Mouse (Mus musculus): ENCODE data around the gene Plekhs1.
A peak's percentile ranks its signal among the peaks of the same experiment; 100 is the strongest.
"Not testable (repeated sequence)": the region's sequence is repeated elsewhere in the genome, so short reads cannot be mapped to it uniquely, and the experiment has no call there.

The Plekhs1 gene

DNA sequence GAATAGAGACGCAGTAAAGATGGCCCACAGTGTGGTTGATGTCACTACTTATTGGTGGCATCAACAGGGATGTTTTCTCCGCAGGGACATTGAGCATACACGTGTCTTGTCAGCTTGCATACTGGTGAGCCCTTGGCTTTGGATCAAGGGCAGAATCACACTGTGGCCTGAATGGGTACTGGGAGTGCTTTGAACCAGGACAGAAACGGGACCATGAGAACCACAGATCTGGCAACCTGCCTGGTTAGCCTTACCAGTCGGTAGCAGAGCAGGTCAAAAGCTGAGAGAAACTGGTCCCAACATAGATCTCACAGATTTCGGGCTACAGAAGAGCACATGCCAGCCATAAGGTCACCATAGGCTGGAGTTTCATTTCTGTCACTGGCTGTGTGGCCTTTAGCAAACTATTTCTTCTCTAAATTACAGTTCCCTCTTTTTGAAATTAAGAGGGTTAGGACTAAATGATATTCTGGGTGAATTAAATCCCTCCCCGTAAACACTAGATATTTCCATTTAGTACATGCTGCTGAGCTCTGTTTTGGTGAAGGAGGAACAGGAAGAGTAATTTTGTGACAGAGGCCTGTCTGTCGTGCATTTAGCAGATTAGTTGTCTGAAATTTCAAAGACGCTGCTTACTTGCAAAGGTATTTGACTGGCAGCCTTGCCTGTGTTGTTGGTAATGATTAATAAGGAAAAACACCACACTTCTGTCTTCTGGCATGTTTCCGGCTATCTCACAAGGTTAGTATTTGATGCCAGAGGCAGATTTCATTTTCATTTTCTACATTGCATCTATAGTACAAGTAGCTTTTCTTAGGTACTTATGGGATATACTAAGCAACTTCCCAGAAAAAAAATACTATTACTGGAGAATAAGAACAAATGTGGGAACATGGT lies 2.0 kb upstream of the Plekhs1 start:
- DNase-seq, result peak; percentile 23 to 47

DNA sequence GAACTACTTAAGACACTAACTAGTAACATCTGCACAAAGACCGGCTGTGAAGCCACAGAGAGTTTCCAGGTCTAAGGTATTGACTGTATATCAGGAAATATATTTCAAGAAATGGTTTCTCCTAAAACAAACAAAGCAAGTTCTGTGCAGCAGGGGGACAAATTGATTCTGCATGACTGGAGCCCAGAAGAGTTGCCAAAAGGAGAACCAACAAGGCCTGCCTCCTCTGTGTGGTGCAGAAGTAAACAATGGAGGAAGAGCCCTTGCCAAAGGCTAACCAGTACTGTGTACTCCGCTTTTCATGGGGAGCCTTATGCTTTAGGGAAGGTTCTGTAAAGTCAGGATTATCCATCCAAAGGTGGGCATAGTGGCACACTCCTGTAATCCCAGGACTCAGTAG lies 1.2 kb upstream of the Plekhs1 start:
- DNase-seq, result peak in 1 of 2 experiments; percentile 22

- no peak for DNase-seq
Measured at GRCm38 (mm10) chr19:56462786-56463185, 1.3 kb downstream of the Plekhs1 start.

DNA sequence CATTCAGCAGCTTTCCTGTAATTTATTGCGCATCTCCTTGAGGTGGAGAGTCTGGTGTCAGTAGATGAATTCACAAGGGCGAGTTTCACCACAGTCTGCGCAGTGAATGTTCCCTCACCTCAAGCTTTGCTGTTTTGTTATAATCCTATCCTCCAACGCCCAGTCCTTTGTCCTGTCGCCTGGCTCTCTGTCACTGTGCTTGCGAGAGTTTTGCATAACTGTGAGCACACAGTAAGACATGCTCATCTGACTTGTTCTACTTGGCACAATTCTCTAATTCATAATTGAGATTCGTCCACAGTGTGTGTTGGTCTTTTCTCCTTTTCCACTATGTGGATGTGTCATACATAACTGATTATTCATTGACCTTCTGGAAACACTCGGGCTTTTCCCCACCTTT lies 5.0 kb downstream of the Plekhs1 start:
- no peak for DNase-seq

- DNase-seq, result no peak
Measured at GRCm38 (mm10) chr19:56470286-56471020, 9.0 kb downstream of the Plekhs1 start.

GRCm38 (mm10) chr19:56471934-56472333 lies 10.5 kb downstream of the Plekhs1 start:
- peak; percentile 20 to 40 for DNase-seq

- no peak for DNase-seq
Measured at GRCm38 (mm10) chr19:56474869-56475550, 13.6 kb downstream of the Plekhs1 start.

DNA sequence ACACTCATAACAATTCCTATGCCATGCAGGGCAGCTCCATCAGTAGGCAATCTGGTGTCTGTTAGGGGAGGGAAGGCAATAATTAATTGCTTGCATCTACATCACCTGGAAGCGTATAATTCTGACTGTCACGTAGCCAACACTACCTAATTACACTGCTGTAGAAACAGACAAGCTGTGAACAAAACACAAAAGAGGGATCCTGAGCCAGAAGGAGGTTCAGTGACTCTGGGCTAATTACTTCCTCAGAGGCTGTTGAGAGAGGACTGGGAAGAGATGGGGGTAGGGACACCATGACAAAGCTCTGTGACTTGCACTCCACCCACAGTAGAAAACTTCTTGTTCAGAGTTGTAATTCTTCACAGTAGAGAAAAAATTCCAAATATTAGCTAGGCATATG lies 15.1 kb downstream of the Plekhs1 start:
- no peak for DNase-seq

- peak in 1 of 2 experiments; percentile 17 for DNase-seq
Measured at GRCm38 (mm10) chr19:56477253-56477652, 15.8 kb downstream of the Plekhs1 start.

DNA sequence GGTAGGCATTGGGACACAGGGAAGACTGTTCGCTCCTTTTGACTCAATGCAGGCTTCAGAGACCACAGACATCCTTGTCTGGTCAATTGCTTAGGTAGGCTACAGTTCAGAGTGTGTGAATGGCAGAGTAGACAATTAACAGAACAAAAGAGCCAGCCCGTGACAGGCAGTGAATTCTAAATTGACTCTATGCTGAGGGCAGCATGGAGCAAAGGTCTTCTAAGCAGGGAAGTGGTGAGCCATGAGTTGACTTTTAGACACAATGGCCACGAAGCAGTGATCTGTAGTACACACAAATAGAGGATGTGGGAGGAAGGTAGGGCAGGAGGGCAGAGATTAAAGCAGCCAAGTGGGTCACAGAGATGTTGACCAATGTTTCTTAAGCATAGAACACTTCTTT lies 16.4 kb downstream of the Plekhs1 start:
- DNase-seq, result no peak

DNA sequence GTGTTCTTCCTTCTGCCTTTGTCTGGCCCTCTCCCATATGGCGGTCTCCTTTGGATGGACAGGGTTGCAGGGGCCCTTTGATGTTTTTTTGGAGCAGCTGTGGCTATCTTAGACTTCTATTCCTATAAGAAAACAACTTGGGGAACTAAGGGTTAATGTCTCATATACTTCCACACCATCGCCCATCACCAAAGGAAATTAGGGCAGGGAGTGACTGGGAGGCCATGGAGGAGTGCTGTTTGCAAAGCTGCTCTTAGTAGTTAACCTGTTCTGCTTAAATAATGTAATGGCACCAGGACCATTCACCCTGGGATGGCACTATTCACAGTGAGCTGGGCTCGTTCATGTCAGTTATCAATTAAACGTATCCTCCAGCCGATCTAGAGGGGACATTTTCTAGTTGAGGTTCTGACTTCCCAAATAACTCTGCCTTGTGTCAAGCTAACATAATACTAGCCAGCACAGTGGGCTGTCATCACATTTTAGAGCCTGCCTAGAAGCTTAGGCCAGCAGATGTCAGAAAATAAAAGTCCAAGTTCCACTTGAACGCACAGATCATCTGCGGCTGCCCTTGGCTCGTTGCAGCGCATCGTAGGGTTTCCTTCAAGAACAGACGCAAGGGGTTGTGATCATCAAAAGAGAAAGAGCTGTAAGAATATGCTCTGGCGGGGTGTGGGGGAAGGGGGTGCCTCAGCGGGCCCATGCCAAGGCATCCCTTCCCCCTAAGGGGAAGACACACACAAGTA lies 23.4 kb downstream of the Plekhs1 start:
- no peak for DNase-seq

DNA sequence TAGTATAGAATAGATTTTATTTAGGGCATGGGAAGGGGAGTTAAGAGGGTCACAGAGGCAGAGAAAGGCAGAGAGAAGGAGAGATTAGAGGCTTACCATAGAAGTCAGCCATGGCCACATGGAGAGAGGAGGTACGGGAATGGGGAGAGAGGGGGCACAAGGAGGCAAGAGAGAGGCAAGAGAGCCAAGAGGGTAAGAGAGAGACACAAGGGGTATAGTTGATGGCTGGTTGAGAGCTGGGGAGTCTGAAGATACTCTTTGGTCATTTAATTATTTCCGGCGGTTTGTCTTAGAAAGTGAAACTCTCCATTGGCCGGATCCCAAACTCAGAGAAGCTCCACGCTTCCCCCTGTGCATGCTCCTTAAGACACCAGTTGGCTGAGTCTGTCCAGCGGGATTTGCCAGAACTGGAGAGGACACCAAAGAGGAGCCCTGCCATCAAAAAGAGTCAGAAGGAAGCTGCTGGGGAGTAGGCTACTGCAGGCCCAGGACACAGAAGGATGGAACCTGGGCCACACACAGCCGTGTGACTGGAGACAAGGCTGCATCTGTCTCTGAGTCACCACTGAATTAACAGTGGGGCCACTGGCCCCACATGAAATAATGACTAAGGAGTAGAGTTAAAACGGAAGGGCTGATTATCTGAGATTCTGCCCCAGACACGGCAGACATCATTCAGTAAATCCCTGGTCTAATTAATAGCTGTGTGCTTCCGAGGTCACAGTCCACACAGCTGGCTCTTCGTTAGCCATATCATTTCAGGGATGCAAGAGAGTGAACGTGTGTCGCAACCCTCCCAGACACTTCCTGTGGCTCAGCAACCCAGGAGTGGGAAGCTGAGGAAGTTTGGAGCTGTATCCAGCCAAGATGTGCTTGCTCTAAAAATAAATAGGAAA lies 24.2 kb downstream of the Plekhs1 start:
- no peak for DNase-seq

- DNase-seq, result no peak
Measured at GRCm38 (mm10) chr19:56486926-56487325, 25.5 kb downstream of the Plekhs1 start.

DNA sequence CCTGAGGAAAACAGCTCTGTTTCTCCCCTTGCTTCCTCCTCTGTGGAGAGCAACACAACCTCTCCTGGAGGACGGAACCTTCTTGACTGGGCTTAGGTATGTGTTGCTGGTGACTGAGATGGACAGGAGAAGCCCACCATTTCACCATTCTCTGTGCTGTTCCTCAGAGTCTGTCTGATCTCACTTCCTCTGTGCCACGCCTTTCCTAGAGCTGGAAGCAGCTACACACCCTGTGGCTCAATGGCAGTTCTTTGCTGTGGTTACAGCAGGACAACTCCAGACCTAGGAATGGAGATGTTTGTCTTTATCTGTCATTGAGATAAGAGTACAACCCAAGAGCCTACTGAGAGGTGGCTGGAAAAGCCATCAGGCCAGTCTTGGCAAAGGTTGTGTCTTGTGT lies 25.9 kb downstream of the Plekhs1 start:
- DNase-seq, result no peak

DNA sequence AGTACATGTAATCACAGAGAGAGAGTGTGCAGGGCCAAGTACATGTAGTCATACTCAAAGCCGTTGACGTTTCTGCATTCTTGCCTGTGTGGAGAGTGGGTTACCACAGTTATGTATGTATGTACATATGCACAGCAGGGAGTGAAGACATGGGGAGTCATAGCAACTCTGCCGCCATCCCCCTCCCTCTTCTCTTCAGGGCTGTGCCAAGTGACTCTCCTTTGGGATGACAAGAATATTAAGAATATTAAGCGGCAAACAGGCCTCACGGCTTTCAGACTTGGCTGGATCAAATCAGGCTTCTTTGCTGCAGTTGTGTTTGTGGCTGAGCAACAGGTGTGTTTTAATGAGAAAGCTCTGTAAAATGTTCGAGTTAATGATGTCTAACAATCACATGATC lies 28.2 kb downstream of the Plekhs1 start:
- no peak for DNase-seq

- not testable (repeated sequence) for DNase-seq
Measured at GRCm38 (mm10) chr19:56494157-56494556, 32.7 kb downstream of the Plekhs1 start.

GRCm38 (mm10) chr19:56503069-56503468 lies 41.6 kb downstream of the Plekhs1 start:
- DNase-seq, result not testable (repeated sequence)

GRCm38 (mm10) chr19:56503525-56503924 lies 42.1 kb downstream of the Plekhs1 start:
- not testable (repeated sequence) for DNase-seq

DNA sequence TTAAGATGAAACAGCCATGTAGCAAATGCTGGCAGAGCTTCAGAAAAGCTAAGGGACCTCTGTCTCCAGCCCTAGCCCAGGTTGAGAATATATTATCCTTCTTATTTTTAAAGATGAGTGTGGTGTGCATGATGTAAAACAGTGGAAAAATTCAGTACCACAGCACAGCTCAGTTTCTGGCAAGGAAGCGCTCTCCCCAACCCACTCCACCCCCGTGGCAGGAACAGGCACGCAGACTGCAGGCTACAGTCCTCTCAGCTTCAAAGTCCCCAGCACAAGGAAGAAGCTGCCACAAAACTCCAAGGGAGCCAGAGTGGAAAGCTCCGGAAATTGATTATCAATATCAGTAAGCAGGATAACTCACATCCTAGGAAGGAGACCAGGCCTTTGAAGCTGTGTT lies 49.8 kb downstream of the Plekhs1 start:
- DNase-seq, result not testable (repeated sequence)

DNA sequence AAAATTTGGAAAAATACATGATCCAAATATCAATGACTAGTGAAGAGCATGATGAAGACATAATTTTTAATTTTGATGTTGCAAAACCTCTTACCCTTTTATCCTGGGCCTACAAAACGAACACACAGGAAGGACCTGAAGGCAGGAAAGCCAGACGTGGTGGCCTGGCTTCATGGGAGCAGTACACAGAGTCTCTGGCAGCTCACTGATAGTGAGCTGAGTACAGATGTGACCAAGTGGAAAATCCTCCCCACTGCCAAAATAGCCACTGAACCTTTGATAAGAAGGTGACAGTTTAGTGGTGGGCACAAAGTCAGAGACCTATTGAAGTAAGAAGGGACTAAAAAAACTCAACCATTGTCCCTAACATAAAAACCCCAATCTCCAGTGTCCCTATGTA lies 52.1 kb downstream of the Plekhs1 start:
- DNase-seq, result not testable (repeated sequence)

GRCm38 (mm10) chr19:56519408-56519807 lies 58.0 kb downstream of the Plekhs1 start:
- DNase-seq, result not testable (repeated sequence)
